Mouse (Mus musculus) common myeloid progenitor, adult 5-6 weeks (primary cell): ENCODE data around the gene Jak1. TPM values are rescaled to one million over a fixed set of nuclear protein-coding genes. Genes with fewer than 3 reads are reported as not detected.

ENCODE experiments used
- ATAC-seq: replicated peaks from 2 replicates; pipeline ENCODE4 v1.8.0; 2016; ENCODE audit warnings: low read depth, mild to moderate bottlenecking, moderate TSS enrichment, inconsistent platforms; ENCODE audit not compliant: poor library complexity, severe bottlenecking
- total RNA-seq: library from RNA; stranded (forward); fragments of 200-1000, 187-1606 nt; gene quantifications from 2 replicates; pipeline ENCODE4 v1.2.3, GENCODE M21; 2017

The Jak1 gene
- total RNA-seq, 1 experiment from 2014 or later = 111 TPM

DNA sequence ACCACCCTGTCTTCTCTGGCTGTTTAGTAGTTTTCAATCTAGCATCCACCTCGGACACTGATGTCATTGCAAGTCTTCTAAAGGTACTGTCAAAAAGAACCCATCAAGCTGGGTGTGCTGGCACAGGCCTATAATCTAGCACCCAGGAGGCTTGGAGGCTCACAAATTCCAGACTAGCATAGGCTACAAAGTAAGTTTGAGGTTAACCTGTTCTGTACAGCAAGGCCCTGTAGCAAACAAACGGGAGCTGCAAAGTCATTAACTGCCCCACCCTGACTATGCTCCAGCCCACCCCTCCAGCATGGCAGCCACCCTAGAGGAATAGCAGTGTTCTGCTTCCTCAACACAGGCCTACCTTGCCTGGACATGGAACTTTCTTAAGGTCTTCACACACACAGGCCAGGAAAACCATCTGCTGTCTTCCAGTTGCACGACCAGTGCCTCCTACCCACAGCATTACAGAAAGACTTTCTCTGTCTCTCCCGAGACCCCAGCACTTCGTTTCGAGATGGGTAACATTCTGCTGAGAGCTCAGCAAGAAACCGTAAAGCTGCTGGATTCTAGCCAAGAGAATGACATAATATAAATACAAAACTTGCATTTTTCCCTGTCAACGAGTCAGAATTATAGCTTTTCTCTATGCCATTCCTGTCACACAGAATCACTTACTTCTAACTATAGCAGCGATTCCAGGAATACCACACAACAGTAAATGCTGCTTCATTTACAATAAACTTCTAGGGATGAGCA lies 67.5 kb downstream of the Jak1 start:
- no peak for ATAC-seq

DNA sequence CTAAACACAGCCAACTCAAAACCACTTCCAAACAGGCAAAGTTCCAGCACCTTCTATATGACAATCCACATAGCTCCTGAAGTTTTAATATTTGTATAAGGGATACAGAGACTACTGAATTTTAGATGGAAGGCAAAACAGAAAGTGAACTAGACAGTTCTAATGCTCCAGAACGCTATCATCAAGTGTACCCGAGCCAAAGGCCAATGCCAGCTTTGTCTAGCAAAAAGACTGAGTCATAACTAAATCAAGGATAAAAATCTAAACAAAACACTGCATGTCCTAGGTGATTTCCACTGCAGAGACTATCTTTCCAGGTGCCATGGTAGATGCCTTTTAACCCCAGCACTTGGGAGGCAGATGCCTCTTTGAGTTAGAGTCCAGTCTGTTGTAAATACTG lies 68.7 kb downstream of the Jak1 start:
- no peak for ATAC-seq

DNA sequence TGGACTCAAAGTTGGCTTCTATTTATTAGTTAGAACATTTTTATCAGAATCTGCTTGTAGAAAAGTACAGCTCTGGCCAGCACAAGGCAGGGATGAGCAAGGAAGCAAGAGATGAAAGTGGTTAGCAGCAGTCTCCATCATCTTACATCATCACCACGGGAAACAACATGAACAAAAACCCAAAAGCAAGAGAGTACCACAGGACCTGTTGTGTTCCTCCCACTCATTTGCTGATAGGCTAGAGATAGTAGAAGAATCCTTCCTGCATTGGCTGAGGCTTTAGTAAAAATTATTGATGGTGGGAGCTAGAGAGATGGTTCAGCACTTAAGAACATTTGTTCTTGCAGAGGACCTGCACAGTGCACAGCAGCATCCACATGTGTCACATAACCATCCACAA lies 70.9 kb downstream of the Jak1 start:
- ATAC-seq = no peak

DNA sequence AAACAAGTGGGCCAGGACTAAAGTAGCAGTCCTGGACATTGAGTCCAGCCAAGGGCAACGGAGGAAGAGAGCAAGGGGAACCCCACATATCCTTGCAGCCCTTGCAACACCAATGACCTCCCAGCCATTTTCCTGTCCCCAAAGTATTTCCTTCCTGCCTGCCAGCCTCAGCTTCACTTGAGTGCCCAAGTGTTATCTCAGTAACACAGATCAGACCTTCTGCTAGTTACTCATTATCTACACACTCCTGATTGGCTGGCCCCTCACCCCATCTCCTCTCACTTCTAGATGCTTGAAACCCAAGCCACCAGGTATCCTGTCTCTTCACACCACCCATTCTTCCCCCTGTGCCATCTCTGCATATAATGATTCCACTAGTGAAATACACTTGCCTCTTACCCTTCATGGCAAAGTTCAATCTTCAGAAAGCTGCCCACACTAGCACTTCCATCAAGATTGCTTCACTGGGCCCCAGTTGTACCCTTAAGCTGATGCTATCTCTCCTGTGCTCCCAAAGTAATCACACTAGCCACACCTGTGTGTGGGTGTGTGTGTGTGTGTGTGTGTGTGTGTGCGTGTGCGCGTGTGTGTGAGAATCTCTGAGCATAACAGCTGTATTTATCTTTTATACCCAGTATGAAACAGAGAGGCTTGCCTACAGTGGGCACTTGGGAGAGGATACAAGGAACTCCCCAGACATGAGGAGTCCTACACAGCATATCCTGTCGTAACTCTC lies 72.7 kb downstream of the Jak1 start:
- peak; percentile 87 for ATAC-seq

DNA sequence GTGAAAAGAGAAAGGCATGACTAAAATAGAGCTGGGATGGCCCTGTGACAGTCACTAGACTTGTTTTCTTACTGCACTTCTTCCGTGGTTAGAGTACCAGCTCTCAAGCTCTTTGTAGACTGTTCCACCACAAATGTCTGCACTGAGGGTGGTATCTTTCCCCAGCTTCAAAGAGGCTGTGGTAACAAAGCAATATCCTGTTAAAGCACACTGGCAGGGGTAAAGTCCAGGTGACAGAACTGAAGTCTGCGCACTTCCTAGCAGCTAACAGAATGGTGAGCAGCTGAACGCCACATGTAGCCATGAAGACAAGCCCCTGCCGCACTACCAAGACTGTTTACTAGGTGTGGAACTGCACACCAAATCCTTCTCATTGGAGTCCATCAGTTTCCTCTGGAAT lies 77.7 kb downstream of the Jak1 start:
- no peak for ATAC-seq

DNA sequence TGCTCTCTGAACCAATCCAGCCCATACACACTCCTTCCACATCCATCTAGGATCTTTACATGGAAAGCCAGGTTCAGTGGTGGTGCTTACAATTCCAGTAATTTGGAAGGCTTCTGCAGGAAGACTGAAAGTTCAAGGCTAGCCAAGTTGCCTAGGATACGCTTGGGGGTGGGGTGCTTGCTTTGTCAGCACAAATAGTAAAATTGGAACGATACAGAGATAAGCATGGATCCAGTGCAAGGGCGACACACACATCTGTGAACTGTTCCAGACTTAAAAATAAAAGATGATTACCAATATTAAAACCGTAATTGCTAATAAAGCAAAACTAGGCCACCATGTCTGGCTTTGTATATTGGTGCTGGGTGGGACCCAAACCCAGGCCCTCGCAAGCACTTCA lies 78.5 kb downstream of the Jak1 start:
- ATAC-seq = no peak

DNA sequence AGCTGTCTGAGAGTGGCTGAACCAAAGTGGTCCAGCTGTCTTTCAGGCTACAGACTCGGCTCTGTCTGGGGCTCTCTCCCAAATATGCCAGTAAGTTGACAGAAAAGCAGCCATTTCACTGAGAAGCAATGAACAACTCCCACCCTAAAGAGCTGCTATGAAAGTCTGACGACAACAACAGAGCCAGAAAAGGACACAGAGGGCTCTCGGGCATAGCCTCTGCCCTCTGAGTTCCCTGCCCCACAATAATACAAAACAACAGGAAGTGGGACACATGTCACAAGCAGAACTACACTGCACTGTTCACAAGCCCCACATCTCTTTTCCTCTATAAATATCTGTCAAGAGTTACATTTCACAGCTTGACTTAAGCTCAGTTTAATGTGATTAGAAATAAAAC lies 79.9 kb downstream of the Jak1 start:
- 0 out of 2 replicates have a peak, but pooled peaks have one; percentile 18 for ATAC-seq

DNA sequence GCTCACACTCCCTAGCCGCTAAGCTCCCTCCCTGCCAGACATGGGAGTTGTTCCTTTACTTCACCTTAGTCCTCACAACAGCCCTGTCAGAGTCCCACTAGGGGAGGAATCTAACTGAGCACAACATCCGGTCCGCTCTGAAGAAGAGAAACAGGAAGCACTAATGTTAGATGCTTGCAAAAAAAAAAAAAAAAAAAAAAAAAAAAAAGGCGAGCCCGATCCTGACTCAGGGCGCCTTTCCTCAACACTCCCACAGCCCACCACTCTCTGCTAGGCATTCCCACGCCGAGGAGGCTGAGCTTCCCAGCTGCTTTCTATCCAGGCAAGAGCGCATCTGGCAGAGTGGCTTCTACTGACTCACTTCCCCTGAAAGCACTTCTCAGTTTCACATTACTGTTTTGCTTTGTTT lies 82.5 kb downstream of the Jak1 start:
- ATAC-seq = peak; percentile 77

DNA sequence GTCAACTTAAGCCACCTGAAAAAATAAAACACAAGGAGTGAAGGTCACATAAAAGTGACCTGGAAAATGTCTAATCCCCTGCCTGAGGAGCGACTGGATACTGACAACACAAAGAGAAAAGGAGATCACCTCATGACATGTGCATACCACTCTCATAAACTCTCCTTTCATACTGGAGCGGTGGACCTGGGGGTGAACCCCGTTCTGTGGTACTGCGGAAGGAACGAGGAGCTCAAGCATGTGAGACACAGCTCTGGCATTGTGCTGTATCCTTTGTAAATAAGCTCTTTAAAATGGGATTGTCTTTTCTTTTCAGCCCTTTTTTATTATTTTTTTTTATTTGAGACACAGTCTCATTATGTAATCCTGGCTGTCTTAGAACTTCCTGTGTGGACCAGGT lies 84.4 kb downstream of the Jak1 start:
- no peak for ATAC-seq

DNA sequence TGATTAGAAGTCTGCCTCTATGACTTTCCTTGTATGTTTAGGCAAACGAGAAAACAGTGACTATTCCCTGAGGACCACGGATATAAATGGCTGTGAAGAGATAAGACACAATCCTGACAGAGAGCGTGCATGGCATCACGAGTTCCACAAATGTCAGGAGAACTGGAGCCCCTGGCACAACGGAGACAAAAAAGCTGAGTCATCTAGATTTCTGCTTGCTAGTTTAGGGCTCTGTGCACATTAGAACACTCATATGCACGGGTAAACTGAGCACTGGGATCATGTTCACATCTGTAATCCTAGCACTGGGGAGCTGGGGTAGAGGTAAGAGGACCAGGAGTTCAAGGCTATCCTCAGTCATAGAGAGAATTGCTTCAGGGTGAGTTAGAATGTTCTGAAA lies 85.2 kb downstream of the Jak1 start:
- no peak for ATAC-seq

DNA sequence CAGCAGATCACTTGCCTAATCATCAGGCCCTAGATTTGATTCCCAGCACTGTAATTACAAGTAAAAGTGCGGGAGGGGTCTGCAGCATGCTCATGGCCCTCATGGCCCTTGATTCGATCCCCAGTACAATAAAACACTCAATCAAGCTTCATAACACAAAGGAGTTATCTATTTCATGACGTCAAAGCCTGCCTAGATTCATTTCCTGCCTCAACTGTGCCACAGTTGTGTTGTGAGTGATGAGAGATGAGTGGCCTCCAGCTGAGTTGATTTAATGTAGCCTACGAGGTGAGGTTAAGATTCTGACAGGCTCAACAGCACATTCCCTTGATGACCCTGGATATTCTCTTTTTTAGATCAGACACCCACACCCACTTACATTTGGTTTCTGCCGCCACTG lies 86.0 kb downstream of the Jak1 start:
- no peak for ATAC-seq

DNA sequence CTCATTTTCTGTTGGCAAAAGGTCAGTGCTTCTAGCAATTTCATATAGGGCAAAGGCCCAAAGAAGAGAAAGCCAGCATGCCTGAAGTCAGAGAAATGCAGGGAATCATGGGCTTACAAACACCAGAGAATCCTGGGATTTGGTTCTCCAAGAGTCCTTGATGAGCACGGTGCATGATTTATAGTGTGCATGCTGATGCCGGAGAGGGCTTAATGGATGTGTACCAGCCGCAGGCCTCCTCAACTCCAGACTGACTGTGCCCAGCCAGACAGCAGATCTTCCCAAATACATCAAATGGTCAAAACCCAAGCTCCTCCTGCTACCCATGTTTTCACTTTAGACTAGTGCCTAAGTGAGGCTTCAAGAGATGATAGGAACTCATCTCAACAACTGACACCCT lies 87.3 kb downstream of the Jak1 start:
- ATAC-seq = no peak

DNA sequence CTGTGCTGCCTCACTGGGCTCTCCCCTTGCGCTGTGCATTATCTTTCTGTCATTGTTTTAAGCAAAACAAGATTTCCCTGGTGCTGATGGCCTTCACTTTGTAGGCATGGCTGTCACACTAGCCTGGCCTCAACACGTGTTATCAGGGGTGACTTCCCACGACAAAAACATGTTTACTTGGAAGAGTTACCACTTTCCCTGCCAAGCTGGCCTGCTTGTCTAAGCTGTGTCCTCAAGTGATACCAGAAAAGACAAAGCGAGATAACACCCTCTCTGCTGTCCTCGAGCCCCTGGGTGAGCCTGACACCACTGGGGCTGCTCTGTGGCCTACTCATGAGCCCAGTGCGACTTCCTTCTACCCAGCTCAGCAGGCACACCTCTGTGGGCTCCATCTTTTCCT lies 89.0 kb downstream of the Jak1 start:
- peak; percentile 50 for ATAC-seq

DNA sequence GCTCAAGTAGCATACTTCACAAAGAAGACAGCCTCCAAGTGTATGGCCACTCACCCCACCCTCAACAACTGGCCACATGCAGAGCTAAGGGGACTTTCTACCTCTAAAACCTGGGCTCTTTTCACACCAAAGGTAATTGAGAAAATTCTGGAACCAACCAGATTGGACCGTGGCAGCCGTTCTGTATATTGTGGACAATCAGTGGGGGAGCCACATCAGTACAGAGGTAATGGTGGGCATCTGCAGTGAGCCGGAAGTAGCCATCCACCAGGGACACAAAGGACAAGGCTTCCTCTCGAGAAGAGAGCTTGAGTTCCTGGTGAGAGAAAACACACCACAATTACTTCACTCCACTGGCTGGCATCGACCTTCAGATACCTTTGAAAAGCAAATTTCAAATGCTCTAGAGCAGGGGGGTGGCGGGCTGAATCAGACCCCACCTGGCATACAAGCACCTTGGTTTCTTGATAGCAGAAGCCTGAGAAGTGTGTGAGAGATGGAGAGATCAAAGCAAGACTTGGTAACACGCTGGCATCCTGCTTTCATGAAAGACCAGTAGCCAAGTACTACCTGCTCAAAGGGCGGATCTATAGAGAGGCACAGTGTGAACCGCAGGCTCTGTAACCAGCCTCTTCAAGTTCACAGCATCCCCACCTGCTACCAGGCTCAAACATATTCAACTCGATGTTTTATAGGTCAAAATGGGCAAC lies 90.0 kb downstream of the Jak1 start:
- ATAC-seq = no peak

DNA sequence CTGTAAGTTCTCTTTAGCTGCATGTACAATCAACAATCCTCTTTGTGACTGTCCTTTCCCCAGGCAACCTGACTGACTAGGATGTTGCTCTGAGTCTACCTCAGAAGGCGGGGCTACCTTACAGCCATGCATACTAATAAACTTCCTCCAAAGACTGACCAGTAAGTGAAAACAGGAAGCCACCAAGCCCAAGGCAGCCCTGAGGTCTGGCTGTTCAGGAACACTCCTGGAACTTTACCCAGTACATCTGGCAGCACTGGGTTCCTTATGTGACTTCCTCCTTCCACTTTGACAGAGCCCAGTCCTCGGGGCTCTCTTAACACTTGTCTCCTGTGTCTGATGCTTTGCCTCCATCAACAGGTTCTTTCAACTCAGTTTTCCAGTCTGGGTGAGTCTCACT lies 92.3 kb downstream of the Jak1 start:
- peak; percentile 79 for ATAC-seq

DNA sequence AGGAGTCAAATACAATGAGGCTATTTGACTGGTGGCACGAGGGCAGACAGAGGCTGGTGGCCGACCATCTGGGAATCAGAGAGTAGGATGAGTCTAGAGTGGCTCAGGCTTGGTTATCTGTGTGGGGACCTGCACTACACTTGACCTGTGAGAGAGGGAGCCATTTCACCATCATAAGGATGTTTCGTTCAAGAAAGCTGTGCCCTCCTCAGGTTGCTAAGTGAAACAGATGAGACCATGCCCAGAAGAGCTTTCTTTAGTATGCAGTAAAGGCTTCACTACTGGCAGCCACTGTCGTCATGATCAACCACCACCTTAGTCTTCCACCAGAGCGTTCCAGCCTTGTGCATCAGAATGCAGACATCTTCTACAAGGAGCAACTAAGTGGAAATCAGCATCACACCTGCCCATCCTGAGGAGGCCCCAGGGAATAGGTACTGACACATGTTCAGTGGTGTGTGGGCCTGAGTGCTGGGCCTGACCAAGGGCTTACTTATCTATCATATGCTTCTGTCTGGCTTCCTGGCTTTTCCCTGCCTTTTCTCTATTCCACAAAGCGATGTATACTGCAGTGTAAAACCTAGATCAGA lies 96.8 kb downstream of the Jak1 start:
- ATAC-seq = peak; percentile 64

DNA sequence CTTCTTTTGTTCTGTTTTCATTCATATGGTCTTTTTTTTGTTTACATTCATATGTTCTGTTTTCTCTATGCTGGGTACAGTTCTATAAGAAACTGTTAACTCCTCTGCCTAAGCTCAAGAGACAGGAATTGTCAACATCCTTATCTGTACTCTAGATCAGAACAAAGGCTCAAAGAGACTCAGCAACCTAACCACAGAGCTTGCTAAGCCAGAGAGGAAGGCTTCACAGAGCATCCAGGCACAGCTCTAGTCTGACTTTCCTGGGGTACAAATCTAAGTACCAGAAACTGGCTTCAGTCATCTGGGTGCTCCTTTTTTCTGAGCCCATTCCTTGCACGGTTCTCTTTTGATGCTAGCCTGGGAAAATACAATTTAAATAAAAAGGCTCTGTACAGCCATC lies 97.3 kb downstream of the Jak1 start:
- ATAC-seq = peak; percentile 40

DNA sequence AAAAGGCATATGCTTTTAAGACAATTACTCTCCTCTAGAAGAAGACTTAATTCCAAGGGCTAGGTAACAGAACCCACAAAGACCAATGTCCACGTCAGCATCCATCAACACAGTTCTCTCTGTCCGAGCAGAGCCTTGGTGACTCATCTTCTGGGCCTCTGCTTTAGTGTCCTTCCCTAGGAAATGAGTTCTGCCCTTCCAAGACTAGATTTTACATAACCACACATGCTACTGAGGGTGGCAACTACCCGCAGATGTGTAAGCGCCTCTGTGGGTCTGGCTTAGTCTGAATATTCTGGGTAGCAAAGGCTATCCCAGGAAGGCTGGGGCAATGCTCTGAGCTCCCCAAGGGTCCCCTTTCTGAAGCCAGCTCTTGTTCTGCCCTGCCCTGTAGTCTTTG lies 99.3 kb downstream of the Jak1 start:
- ATAC-seq = no peak

DNA sequence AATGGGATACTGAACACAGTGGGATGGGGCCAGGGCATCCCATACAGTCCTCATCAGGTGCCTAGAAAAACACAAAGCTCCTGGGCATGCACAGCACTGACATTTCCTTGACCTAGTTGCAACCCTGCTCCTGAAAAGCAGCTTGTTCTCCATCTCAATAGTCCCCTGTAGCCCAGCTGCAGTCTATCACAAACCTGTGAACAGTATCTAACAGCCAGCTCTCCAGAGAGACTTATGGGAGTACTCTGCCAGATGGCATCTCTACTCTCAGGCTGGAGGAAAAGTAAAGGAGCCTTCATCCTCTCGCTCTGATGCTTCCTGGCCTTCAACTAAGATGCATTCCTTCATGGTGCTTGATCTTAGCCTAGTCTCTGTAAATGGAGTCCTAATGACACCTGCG lies 100.4 kb downstream of the Jak1 start:
- ATAC-seq = no peak

DNA sequence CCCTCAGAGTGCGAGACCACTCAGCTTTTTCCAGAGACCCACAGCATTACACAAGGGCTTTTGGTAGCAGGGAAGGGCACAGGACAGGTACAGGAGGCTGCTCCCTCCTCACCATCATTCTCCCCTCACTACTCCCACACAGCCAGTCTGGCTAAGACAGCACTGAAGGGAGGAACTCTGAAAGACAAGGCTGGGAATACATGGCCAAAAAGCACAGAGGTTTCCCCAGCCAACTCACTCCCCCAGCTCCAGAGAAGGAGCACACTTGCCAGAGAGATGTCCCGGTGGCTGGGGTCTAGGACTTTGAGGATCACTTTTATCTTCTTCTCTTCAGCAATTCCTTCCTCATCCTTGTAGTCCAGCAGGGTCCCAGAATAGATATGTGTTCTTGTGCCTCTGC lies 100.9 kb downstream of the Jak1 start:
- ATAC-seq = no peak

DNA sequence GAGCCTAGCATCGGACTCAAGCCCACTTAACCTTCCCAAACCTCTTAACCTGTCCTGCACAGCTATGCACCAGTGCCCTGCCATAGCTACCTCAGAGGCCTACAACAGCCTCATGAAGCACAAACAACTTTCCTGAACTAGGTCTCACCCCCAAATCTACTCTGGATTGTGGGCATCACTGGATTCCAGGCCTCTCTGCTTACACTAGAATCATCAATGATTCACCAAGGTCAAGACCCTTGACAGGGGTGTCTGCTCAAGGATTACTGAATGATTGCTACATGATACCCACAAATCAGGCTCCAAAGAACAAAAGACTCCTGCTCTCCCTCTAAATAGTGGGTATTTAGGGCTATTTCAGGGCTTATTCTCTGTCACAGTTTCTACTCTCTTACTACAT lies 104.3 kb downstream of the Jak1 start:
- ATAC-seq = no peak
